Mouse (Mus musculus) A20 (cell line): Measurements from ENCODE around the gene Araf.

Source experiments
- DNase-seq: peaks from one replicate; pipeline ENCODE4 v3.0.0-alpha.2; 2011; ENCODE audit warnings: low read depth, low spot score

The Araf gene

GRCm38 (mm10) chrX:20797681-20798080, at the start of gene Araf:
Gene Araf (plus strand): TSS chrX:20797814.
- DNase-seq, result no peak

- no peak for DNase-seq
Observed at GRCm38 (mm10) chrX:20748829-20749228, 48.8 kb upstream of the Araf start.

GRCm38 (mm10) chrX:20761201-20761600, 36.4 kb upstream of the Araf start:
- DNase-seq, result no peak

GRCm38 (mm10) chrX:20770697-20771381, 26.8 kb upstream of the Araf start:
- DNase-seq, result peak; percentile 75

- DNase-seq, result peak; percentile 32
Observed at GRCm38 (mm10) chrX:20771666-20772065, 25.9 kb upstream of the Araf start.

GRCm38 (mm10) chrX:20775271-20776016, 22.2 kb upstream of the Araf start:
- DNase-seq, result no peak

- no peak for DNase-seq
Observed at GRCm38 (mm10) chrX:20777619-20778018, 20.0 kb upstream of the Araf start.

- DNase-seq, result no peak
Observed at GRCm38 (mm10) chrX:20787309-20787708, 10.3 kb upstream of the Araf start.

- DNase-seq, result peak; percentile 28
Observed at GRCm38 (mm10) chrX:20792417-20792816, 5.2 kb upstream of the Araf start.

GRCm38 (mm10) chrX:20793230-20793629, 4.4 kb upstream of the Araf start:
- peak; percentile 44 for DNase-seq

GRCm38 (mm10) chrX:20794229-20794628, 3.4 kb upstream of the Araf start:
- no peak for DNase-seq

- DNase-seq, result no peak
Observed at GRCm38 (mm10) chrX:20798141-20798796, 655 bp downstream of the Araf start.

GRCm38 (mm10) chrX:20798797-20799147, 1.2 kb downstream of the Araf start:
- DNase-seq, result no peak

- DNase-seq, result no peak
Observed at GRCm38 (mm10) chrX:20801456-20801855, 3.8 kb downstream of the Araf start.

- DNase-seq, result peak; percentile 25
Observed at GRCm38 (mm10) chrX:20804301-20804700, 6.7 kb downstream of the Araf start.

- DNase-seq, result no peak
Observed at GRCm38 (mm10) chrX:20806295-20806694, 8.7 kb downstream of the Araf start.

- DNase-seq, result no peak
Observed at GRCm38 (mm10) chrX:20816974-20817373, 19.4 kb downstream of the Araf start.

GRCm38 (mm10) chrX:20819204-20819628, 21.6 kb downstream of the Araf start:
- peak; percentile 83 for DNase-seq

- DNase-seq, result peak; percentile 57
Observed at GRCm38 (mm10) chrX:20819708-20820426, 22.3 kb downstream of the Araf start.

GRCm38 (mm10) chrX:20828934-20829333, 31.3 kb downstream of the Araf start:
- peak; percentile 20 for DNase-seq

- DNase-seq, result no peak
Observed at GRCm38 (mm10) chrX:20847232-20847631, 49.6 kb downstream of the Araf start.

GRCm38 (mm10) chrX:20847816-20848215, 50.2 kb downstream of the Araf start:
- no peak for DNase-seq
